Mouse (Mus musculus) gastrocnemius, postnatal 14 days (tissue): ENCODE measurements around the gene Ssbp2. TPM values are rescaled to one million over a fixed set of nuclear protein-coding genes. Genes with fewer than 3 reads are reported as not detected.

ENCODE experiments used
- DNase-seq: peaks from one replicate; pipeline ENCODE4 v3.0.0; 2021; ENCODE audit warnings: mixed read lengths
- intact Hi-C: fragments of 180-260 bp; cut with DNase I; formaldehyde crosslinking; loops from one replicate; pipeline ENCODE4 v1.15.1; 2025; ENCODE audit warnings: low total_unique reads
- long read RNA-seq, 2 experiments: library from polyadenylated mRNA; stranded (forward); transcript quantifications; one replicate each; pipeline ENCODE4 v2.0.0; 2021
- total RNA-seq, 2 experiments: library from RNA; stranded (reverse); gene quantifications; 2 replicates each; pipeline ENCODE4 v1.2.3; 2021

Gene Ssbp2
- 10 to 100 TPM; 16.1 to 19.9 TPM for total RNA-seq
- long read RNA-seq, experiment 1, transcript Ssbp2-201 (17 exons, 3,957 nt) = major isoform, 5 of 11 reads
- long read RNA-seq, experiment 1, partial matches to known transcripts = 1 of 11 reads
- long read RNA-seq, experiment 1, other reads (novel, unspliced or antisense) = 4 of 11 reads
- long read RNA-seq, experiment 2, transcript Ssbp2-201 (17 exons, 3,957 nt) = major isoform, 6 of 16 reads
- long read RNA-seq, experiment 2, transcript Ssbp2-202 (16 exons, 1,633 nt) = minor isoform, 5 of 16 reads
- long read RNA-seq, experiment 2, partial matches to known transcripts = 0 of 16 reads
- long read RNA-seq, experiment 2, other reads (novel, unspliced or antisense) = 5 of 16 reads

- intact Hi-C loops = loop anchor here (2.0 kb wide), 1 partner anchor 87 kb away; no protein-coding TSS in a partner anchor
- no peak for DNase-seq
Observed at GRCm38 (mm10) chr13:91459896-91460620, at the start of gene Ssbp2. TSS of gene Ssbp2 (plus strand) at chr13:91460283.

GRCm38 (mm10) chr13:91413752-91414503, 46.2 kb upstream of the Ssbp2 start:
- DNase-seq = no peak
- intact Hi-C loops = no loop called here

- intact Hi-C loops = no loop called here
- DNase-seq = no peak
Observed at GRCm38 (mm10) chr13:91415896-91416295, 44.2 kb upstream of the Ssbp2 start.

- intact Hi-C loops = no loop called here
- no peak for DNase-seq
Observed at GRCm38 (mm10) chr13:91416698-91417097, 43.4 kb upstream of the Ssbp2 start.

- intact Hi-C loops = no loop called here
- peak; percentile 73 for DNase-seq
Observed at GRCm38 (mm10) chr13:91421387-91421949, 38.6 kb upstream of the Ssbp2 start.

- intact Hi-C loops = no loop called here
- no peak for DNase-seq
Observed at GRCm38 (mm10) chr13:91430867-91431266, 29.2 kb upstream of the Ssbp2 start.

GRCm38 (mm10) chr13:91431392-91432355, 28.4 kb upstream of the Ssbp2 start:
- intact Hi-C loops = no loop called here

GRCm38 (mm10) chr13:91433021-91433420, 27.1 kb upstream of the Ssbp2 start:
- DNase-seq = no peak
- intact Hi-C loops = no loop called here

More at GRCm38 (mm10) chr13:91431392-91432355, 28.4 kb upstream of the Ssbp2 start:
- DNase-seq = no peak

GRCm38 (mm10) chr13:91437931-91438330, 22.2 kb upstream of the Ssbp2 start:
- intact Hi-C loops = no loop called here
- no peak for DNase-seq

- intact Hi-C loops = no loop called here
- no peak for DNase-seq
Observed at GRCm38 (mm10) chr13:91441476-91441875, 18.6 kb upstream of the Ssbp2 start.

GRCm38 (mm10) chr13:91446728-91447127, 13.4 kb upstream of the Ssbp2 start:
- intact Hi-C loops = no loop called here
- DNase-seq = no peak

GRCm38 (mm10) chr13:91448936-91449335, 11.1 kb upstream of the Ssbp2 start:
- no peak for DNase-seq
- intact Hi-C loops = no loop called here

GRCm38 (mm10) chr13:91451405-91452166, 8.5 kb upstream of the Ssbp2 start:
- intact Hi-C loops = no loop called here
- no peak for DNase-seq

- DNase-seq = no peak
Observed at GRCm38 (mm10) chr13:91452269-91452668, 7.8 kb upstream of the Ssbp2 start.

GRCm38 (mm10) chr13:91453236-91453635, 6.8 kb upstream of the Ssbp2 start:
- no peak for DNase-seq
- intact Hi-C loops = no loop called here

More at GRCm38 (mm10) chr13:91452269-91452668, 7.8 kb upstream of the Ssbp2 start:
- intact Hi-C loops = no loop called here

GRCm38 (mm10) chr13:91456041-91456440, 4.0 kb upstream of the Ssbp2 start:
- no peak for DNase-seq
- intact Hi-C loops = no loop called here

GRCm38 (mm10) chr13:91456735-91457134, 3.3 kb upstream of the Ssbp2 start:
- DNase-seq = no peak
- intact Hi-C loops = no loop called here

GRCm38 (mm10) chr13:91457974-91458373, 2.1 kb upstream of the Ssbp2 start:
- intact Hi-C loops = loop anchor here (2.0 kb wide), 1 partner anchor 85 kb away; no protein-coding TSS in a partner anchor
- DNase-seq = no peak
